Mouse (Mus musculus) brain, embryonic 18.5 days (tissue): ENCODE results near the gene Fkbpl.

Source experiments
- DNase-seq: peaks from one replicate; pipeline ENCODE4 v3.0.0-alpha.2; 2012; ENCODE audit warnings: low read depth, low spot score

Gene Fkbpl

GRCm38 (mm10) chr17:34627093-34627942 is 17.2 kb upstream of the Fkbpl start:
- peak; percentile 84 for DNase-seq

DNA sequence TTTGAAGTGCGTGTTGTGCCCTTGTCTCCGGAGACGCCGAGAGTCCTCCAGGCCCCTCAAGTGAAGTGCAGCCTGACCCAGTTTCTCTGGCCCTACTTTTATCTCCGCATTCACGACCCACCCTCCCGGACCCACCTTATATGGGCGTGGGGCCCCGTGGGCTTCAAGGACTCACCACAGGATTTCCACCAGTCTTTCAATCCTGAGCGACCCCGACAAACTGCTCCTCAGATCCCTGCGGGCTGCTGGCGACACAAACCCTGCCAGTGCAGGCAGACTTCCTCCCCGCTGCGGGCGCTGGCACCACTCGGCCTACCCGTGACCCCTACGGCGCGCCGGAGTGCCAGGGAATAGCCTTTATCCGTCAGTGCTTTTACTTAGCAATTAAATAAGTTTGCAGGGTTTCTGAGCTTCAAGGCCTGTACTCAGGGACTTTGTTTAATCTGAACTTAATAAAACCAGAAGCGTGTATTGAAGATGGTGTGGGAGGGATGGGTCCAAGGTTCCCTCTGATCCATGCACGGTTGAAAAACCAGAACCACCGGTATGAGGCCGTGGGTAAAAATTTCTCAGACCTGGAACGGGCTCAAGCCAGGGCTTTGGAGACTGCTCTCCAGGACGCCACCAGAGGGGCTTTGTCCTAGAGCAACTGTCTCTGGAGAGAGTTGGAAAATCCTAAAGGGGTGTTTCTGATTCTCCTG is 16.5 kb upstream of the Fkbpl start, which contains the start of gene Ppt2:
TSS of gene Ppt2 (minus strand) at position 568 of the 701 bp plus-strand sequence.
- no peak for DNase-seq

GRCm38 (mm10) chr17:34628644-34628967 is 16.0 kb upstream of the Fkbpl start:
- no peak for DNase-seq

GRCm38 (mm10) chr17:34629221-34629751 is 15.3 kb upstream of the Fkbpl start, which contains the start of gene Prrt1:
Gene Prrt1 (plus strand): TSS chr17:34629533.
- DNase-seq, result peak; percentile 78

DNA sequence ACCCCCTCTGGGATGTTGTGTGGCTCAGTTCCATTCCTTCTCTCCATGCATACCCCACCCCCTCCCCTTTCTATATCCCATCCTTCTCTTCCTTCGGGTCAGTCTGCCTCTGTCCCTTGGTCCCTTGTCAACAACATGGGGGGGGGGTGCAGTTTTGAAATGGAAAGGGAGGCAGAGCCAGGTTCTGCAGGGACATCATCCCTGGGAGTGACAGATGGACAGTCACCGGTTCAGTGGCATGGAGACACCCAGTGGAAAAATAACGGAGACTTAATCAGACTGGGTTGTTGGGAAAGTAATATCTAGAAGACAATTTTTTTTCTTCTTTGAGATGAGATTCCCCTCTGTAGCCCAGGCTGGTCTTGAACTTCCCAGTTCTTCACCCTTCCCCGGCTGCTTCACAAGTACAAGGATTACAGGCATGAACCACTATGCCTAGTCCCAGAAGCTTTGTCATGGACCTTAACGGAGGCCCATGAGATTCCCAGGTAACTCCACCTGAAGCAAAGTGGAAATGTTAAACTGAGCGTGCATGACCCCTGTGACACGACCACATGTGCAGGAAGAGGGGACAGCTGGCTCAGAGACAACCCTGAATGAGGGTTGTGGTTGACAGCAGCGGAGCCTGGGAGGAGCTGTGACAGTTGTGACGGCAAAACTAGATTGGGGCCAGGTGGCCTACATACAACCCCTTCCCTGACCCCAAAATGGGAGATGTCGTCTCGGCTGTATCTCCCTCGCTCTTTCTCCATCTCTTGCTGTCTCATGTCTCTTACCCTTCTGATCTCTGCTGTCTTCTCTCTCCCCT is 14.6 kb upstream of the Fkbpl start:
- DNase-seq, result no peak

- DNase-seq, result no peak
Measured at GRCm38 (mm10) chr17:34630761-34631301, 13.7 kb upstream of the Fkbpl start.

DNA sequence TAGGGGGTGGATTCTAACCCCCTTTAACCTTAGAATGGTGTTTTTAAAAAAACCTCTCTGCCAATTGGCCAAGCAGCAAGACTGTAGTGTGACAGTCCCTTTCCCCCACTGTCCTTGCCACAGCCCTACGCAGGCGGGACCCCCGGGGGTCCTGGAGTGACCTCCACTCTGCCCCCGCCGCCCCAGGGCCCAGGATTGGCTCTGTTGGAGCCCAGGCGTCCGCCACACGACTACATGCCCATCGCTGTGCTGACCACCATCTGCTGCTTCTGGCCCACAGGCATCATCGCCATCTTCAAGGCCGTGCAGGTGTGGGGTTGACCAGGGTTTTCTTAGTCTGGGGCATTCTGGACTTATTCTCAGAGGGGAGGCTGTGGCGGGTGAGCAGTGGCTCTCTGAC is 12.9 kb upstream of the Fkbpl start:
- DNase-seq, result no peak

GRCm38 (mm10) chr17:34632261-34632691 is 12.3 kb upstream of the Fkbpl start:
- DNase-seq, result no peak

- DNase-seq, result no peak
Measured at GRCm38 (mm10) chr17:34635671-34636070, 8.9 kb upstream of the Fkbpl start.

DNA sequence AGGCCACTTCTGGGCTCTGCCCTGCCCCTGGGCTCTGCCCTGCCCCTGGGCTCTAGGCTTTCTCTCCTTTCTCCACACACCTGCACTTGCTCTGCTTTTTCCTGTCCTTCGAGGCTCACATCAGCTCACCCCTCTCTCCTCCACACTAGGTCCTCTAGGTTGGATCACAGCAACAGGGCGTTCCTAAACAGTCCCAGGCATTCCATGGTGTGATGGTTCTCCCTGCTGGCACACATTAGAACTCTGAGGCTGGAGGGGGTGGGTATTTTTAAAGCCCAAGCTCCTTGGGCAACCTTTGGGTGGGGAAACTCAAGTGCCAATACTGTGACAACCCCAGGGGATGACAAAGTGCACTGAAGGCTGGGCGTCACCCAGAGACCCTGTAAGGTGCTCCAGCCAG is 7.1 kb upstream of the Fkbpl start:
- DNase-seq, result no peak

GRCm38 (mm10) chr17:34639461-34640255 is 4.9 kb upstream of the Fkbpl start:
- no peak for DNase-seq

DNA sequence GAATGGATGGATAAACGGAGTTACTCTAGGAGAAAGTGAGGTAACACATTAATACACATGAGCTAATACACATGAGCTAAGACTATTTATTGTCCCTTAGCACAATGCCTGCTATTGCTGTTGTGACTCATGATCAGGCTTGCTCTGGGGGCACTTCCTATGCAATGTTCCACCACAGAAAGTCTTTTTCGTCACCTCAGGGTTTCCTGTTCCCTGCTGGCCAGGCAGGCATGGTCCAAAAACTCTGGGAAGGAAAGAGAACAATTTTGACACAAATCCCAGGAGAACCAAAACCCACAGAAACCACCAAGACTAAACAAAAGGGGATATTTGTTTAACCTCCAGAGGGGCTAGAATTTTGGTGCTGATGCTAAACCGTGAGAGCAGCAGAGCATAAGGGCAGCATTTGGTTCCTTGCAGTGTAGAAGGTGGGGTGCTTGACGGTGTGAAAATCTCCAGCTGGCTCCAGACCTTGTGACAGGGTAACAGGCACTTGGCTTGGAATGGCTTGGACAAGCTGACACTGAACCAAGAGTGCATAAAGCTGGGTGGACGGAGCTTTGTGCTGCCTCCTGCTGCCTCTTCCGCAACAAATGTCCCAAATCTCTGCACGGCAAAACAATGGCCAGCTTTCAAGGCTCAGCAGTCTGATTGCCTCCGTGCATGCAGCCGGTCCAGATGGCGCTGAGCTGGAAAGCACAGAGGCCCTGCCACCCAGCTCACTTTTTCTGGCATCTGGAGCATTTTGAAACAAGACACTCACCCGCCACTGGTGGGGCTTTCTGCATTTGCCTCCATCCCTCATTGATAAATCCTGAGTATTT is 3.6 kb upstream of the Fkbpl start:
- DNase-seq, result no peak

GRCm38 (mm10) chr17:34641945-34642344 is 2.6 kb upstream of the Fkbpl start:
- no peak for DNase-seq

- no peak for DNase-seq
Measured at GRCm38 (mm10) chr17:34643379-34643778, 1.2 kb upstream of the Fkbpl start.

DNA sequence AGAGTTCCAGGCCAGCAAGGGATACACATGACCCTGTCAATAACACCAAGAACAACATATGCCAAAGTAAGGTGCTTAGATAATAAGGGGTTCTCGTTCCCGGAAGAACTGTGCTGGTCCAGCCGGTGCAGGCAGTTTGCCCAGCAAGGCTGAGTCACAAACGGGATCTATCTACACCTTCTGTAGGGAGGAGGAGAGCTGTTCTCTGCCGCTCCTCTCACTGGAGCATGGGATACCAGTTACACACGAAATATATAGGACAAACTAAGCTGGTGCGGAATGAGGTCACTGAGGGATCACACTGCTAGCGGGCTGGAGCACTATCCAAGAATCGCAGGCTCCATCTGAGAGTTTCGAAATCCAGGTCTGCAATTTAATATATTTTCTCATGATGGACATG is 620 bp upstream of the Fkbpl start:
- DNase-seq, result no peak

DNA sequence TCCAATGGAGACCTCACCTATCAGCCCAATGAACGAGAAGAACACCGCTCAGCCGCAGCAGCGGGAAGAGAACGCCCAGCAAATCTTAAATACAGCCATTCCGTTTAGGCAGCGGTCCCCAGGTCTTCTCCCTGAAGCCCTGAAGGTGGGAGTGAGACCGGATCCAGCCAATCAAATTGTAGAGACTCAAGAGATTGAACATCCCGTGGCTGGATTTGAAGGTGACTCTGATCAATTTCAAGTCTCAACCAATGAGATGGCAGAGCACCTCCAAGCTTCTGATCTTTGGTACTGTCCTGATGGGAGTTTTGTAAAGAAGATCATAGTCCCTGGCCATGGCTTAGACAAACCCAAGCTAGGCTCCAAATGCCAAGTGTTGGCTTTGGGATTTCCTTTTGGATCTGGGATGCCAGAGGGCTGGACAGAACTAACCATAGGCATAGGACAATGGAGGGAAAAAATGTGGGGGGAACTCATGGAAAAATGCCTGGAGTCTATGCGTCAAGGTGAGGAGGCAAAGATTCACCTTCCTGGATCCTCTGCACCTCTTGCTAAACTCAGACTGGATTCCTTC is 779 bp downstream of the Fkbpl start:
- no peak for DNase-seq

DNA sequence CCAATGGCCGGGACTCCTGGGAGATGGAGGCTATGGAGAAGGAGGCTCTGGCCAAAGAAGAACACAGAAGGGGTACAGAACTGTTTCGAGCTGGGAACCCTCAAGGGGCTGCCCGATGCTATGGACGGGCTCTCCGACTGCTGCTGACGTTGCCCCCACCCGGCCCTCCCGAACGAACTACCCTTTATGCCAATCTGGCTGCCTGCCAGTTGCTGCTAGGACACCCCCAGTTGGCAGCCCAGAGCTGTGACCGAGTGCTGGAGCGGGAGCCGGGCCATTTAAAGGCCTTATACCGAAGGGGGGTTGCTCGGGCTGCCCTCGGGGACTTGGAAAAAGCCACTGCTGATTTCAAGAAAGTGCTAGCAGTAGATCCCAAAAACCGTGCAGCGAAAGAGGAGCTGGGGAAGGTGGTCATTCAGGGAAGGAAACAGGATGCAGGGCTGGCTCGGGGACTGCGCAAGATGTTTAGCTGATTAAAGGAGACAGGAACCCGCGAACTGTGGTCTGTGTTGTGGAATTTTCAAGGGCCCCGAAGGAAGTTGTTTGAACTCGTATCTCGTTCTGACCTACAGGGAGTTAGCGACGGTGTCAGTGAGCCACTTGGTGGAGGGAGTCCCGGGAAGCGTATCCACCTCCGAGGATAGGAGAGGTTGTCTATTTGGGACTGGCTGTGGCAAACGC is 1.4 kb downstream of the Fkbpl start:
- no peak for DNase-seq

DNA sequence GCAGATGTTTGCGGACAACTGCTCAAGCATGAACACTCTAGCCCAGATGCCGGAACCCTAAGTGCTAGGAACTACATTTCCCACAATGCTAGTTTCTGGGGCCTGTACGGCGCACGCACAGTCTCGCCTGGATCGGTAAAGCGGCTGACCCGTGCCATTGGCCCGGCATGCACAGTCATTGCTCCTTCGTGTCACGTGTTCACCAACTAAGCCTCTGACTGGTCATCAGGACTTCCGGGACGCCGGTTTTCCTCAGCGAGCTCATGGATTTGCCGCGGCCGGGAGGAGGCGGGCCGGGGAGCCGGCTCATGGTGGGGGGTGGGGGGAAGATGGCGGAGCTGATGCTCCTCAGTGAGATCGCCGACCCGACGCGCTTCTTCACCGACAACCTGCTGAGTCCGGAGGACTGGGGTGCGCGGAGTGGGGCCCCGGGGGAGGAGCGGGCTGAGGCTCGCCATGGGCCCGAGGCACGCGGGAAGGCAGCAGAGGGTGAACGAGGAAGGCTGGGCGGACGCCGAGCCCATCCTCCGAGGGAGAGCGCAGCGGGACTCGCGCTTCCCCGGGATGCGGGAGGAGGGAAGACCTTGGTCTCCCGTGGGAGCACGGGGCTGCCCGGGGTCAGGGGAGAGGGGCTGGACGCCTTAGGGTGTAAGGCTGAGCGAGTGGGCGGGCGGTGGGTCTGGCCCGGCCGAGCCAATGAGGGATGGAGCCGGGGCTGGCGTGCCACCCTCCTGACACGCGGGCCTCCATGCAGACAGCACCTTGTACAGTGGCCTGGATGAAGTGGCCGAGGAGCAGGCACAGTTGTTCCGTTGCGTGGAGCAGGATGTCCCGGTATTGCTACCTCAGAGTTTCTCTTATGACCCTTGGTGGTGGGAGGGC is 2.6 kb downstream of the Fkbpl start, which contains the start of gene Atf6b:
TSS of gene Atf6b (plus strand) at position 241 of the 882 bp plus-strand sequence.
- peak; percentile 97 for DNase-seq
